Mouse (Mus musculus): ENCODE data around the gene Glt28d2.

The Glt28d2 gene

GRCm38 (mm10) chr3:85827283-85827682 is 60.0 kb downstream of the Glt28d2 start:
- no peak for DNase-seq (ENCODE audit: low spot score in 2 of 2)

- no peak for DNase-seq (ENCODE audit: low spot score in 2 of 2)
Measured at GRCm38 (mm10) chr3:85820839-85821548, 66.3 kb downstream of the Glt28d2 start.
